Mouse (Mus musculus) heart, postnatal 14 days (tissue): ENCODE results near the gene Tmem132b. TPM values are rescaled to one million over a fixed set of nuclear protein-coding genes. Genes with fewer than 3 reads are reported as not detected.
A peak's percentile ranks its signal among the peaks of the same experiment; 100 is the strongest.

ENCODE experiments used
- DNase-seq, 2 experiments: peaks; one replicate each; pipeline ENCODE4 v3.0.0; 2021 to 2022
- intact Hi-C: fragments of 180-260 bp; cut with DNase I; formaldehyde crosslinking; loops from one replicate; pipeline ENCODE4 v1.15.1; 2025
- total RNA-seq, 2 experiments: library from RNA; stranded (reverse); gene quantifications; 2 replicates each; pipeline ENCODE4 v1.2.3; 2021

Gene Tmem132b
- total RNA-seq, 2 experiments from 2014 or later: not detected

DNA sequence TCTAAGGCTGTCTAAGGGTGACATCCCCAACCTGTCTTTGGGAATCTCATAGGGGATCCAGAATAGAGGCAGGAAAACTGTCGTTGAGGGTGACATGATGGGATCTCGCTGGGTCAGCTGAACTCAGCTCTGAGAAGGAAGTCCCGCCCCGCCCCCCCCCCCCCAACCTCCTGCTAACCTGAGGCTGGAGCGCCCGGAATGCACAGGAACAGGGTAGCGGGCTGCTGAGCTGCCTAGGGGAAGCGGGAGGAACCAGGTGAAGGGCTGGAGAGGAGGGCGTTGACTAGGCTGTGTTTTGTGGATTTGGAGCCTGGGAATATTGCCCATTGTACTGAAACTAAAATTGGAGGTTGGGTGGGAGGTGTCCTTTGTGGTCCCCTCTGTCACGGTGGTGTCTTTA is 23.6 kb upstream of the Tmem132b start:
- intact Hi-C loops: no loop called here
- DNase-seq: no peak

DNA sequence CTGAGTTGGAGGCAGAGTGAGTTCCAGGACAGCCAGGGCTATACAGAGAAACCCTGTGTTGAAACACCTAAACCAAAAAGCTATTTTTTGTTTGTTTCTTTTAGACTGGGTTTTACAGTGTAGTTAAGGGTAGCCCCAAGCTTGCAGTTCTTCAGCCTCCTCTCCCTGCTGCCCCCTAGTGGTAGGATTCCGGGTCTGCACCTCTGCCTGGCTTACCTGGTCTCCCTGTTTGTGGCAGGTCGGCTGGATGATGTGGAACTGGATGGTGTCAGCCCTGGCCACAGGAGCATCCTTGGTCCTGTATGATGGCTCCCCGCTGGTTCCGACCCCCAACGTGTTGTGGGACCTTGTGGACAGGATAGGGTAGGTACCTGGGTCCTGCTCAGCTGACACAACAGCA is 22.0 kb upstream of the Tmem132b start:
- intact Hi-C loops: no loop called here
- DNase-seq: peak in 1 of 2 experiments; percentile 55

DNA sequence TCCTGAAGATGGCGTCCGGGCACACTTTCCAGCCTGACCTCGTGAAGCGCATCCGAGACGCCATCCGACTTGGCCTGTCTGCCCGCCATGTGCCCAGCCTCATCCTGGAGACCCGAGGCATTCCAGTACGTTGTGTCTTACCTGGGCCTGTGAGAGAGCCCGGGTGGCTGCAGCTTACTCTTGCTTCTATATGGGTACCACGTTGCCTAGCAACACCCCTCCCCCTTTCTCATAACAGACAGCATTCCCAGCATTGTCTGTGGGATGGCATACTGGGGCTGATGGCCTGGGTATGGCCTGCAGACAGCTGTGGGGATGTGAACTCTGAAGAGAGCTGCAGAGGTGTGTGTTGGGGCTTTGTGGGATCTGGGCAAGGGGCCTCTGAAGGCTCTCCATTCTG is 16.6 kb upstream of the Tmem132b start:
- DNase-seq: no peak
- intact Hi-C loops: no loop called here

DNA sequence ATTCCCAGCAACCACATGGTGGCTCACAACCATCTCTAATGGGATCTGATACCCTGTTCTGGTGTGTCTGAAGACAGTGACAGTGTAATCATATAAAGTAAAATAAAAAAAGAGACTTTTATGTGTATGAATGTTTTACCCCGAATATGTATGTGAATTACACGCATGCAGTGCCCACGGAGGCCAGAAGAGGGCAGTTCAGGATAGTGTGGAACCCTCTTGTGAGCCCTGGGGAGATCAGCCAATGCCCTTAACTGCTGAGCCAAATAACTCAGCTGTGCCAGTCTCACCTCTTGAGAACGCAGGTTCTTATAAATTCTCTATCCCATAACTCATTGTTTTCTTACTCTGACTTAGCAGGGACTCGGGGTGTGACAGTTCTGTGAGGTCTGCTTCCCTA is 12.9 kb upstream of the Tmem132b start:
- peak in 1 of 2 experiments; percentile 30 for DNase-seq
- intact Hi-C loops: no loop called here

DNA sequence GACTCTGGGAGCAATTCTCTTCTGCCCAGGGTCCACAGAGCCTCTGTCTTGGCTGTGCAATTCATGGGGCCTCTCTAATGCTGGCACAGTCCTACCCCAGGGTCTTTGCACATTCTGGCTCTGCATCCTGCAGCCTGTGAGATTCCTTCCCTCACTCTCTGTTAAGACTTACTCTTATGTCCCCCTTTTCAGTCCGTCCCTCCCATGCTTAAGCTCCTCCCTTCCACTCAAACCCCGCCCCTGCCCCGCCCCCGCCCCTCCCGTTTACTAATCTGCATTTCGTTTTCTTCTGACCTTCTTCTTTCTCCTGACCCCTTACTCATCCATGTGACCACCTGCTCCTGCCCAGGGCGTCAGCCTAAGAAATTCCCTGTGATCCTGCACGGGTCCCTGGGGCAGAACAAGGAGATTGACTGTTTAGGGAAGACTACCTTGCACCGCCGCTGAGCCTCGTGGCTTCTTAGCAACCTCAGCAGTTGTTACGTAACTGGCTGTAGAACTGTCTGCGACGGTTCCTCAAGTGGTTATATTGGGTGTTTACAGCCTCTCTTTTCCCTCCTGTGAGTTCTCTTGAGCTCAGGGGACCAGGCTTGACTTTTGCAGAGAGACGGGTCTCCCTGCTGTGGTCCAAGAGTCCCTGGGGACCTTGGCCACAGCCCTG is 10.5 kb upstream of the Tmem132b start:
- intact Hi-C loops: no loop called here
- DNase-seq: no peak

DNA sequence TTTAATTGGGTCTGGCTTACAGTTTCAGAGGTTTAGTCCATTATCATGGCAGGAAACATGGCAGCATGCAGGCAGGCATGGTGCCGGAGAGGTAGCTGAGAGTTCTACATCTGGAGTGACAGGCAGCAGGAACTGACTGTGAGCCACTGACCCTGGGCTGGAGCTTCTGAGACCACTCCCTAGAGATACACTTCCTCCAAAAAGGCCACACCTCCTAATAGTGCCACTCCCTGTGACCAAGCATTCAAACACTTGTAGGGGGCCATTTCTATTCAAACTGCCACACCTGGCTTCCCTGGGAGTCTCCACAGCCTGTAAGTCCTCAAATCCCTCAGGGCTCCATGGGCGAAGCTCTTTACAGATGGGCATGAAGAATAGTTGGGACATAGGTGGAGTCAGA is 8.2 kb upstream of the Tmem132b start:
- intact Hi-C loops: no loop called here
- no peak for DNase-seq

DNA sequence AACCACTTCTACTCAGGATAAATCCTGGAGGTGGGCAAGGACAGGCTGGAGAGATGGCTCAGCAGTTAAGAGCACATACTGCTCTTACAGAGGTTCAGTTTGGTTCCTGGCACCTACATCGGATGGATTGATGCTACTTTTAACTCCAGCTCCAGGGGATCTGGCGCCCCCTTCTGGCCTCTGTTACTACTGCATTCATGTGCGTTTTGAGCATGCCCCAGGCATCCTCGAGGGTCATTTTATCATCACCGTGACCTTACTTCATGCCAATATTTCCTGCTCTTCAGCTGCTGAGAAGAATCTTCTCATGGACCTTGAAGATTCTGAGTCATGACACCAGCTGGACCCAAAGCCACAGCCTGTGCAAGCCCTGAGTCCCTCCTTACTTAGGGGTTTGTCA is 6.1 kb upstream of the Tmem132b start:
- intact Hi-C loops: loop anchor here (5.0 kb wide), 1 partner anchor 1207 kb away; no protein-coding TSS in a partner anchor
- DNase-seq: no peak

DNA sequence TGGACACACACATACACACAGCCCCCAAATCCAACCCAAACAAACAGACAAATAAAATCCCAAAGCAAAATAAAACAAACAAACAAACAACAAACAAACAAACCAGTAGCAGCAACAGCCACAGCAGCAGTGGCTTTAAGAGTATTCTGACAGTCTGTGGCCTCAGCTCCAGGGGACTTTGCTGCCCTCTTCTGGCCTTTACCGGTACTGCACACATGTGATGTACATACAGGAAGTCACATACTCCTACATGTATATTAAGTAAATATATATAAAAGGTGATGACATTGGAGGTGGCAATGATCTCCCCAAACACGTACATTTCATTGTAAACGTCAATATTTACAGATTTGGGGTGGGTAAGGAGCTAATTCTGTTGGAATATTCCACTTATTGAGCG is 5.1 kb upstream of the Tmem132b start:
- peak in 1 of 2 experiments; percentile 22 for DNase-seq

DNA sequence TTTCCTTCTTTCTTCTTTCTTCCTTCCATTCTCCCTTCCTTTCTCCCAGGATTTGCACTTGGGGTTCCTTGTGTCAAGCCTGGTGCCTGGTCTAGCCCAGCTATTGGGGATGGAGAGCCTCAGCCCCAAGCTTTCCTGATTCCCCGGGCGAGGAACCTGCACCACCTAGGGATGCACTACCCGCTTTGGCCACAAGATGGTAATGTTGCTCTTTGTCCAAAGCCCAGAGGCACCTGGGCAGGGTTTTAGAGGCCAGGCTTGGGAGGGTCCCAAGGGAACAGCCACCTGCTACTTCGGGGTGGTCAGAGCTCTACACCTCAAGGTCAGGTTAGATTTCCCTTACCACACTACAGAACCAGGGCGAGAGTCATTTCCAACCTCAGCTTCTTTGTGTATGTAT is 2.5 kb upstream of the Tmem132b start:
- intact Hi-C loops: loop anchor here (2.0 to 5.0 kb wide), 3 partner anchors 50 to 1203 kb away; no protein-coding TSS in a partner anchor
- DNase-seq: peak; percentile 63 to 80

More for the DNA sequence above, 5.1 kb upstream of the Tmem132b start:
- intact Hi-C loops: loop anchor here (5.0 kb wide), 1 partner anchor 1206 kb away; no protein-coding TSS in a partner anchor

DNA sequence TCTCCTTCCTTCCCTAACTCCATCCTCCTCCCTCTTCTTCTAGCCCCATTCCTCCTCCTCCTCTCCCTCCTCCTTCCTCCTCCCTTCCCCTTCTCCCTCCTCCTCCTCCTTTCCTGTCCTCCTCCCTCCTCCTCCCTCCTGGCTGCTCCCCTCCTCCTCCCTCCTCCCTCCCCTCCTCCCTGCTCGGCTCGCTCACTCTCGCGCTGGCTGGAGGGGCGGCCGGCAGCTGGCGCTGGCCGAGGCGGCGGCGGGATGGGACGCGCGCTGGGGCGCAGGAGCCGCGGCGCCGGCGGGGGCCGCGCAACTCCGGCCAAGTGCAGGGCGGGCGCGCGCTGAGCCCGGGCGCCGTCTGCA is 594 bp downstream of the Tmem132b start:
- intact Hi-C loops: no loop called here
- peak; percentile 31 to 42 for DNase-seq

DNA sequence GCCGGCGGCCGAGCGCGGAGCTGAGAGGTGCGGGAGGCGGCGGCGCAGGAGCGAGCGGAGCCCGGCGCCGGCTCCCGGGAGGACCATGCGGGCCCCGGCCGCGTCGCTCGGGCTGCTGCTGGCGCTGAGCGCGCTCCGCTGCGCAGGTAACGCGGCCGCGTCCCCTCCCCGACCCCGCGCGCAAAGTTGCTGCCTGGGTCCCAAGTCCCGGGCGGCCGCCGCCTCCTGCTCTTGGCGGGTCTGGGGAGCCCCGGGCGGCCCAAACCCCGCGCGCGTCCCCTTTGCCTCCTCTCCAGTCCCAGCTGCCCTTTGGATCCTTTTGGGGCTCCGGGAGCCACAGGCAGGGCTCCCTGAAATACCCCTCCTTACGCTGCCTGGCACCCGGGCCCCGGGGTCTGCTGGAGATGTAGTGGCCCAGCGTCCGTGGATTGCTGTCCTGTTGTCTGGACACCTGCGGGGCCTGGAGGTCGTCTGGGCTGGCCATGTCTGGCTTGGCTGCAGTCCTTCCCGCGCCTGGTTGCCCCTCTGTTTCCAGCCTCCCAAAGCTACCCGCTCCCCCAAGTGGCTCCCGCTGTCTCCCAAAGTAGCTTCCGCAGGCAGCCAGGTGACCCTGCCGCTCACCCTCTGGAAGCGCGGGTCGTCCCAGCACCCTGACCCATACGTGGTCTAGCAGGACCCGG is 1.1 kb downstream of the Tmem132b start:
- DNase-seq: no peak
- intact Hi-C loops: no loop called here

DNA sequence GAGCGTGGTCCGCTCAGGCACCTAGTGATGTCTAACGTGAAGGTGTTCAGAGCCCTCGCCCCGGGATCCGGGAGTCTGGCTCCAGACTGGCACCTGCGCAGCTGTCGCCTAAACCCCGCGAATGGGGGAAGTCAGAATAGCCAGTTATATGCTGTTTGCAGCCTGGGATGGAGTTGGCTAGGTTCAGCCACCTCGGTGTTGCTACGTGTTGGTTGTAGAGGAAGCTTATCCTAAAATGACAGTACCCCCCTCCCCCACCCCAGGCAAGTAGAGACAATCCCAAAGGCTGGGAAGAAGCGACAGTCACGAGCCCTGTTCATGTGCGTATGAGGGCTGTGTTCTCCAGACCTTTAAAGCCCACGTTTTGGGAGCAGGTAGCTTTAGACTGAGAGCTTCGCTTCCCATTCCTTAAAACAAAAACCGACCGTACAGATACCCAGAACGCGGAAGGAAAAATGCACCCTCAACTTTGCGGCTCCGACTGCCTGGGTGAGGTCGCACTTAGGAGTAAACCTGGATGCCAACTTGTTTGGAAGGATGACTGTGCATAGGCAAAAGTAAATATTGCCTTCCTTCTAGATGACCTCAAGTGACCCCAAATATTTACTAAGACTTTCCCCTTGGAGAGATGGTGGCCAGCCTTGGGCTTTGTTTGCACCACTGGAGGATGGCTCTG is 1.8 kb downstream of the Tmem132b start:
- DNase-seq: no peak
- intact Hi-C loops: no loop called here

DNA sequence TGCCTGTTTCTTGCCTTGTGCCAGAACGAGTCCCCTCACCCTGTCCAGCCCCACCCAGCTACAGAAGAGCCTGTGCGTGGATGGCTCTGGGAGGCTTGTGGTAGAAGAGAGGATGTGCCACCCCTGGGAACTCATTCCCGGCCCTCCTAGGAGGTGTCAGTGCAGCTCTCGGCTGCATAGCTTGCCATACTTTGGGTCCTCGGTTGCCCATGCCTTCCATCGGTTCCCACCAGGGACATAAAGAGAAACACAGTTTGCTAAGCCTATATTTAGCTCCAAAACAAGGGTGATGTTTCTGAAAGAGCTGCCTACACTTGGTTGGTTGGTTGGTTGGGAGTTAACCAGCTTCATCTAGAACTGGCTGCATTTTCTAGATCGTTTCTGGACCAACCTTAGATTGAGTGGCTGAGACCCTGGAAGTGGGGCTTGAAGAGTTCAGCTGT is 2.6 kb downstream of the Tmem132b start:
- no peak for DNase-seq
- intact Hi-C loops: no loop called here

DNA sequence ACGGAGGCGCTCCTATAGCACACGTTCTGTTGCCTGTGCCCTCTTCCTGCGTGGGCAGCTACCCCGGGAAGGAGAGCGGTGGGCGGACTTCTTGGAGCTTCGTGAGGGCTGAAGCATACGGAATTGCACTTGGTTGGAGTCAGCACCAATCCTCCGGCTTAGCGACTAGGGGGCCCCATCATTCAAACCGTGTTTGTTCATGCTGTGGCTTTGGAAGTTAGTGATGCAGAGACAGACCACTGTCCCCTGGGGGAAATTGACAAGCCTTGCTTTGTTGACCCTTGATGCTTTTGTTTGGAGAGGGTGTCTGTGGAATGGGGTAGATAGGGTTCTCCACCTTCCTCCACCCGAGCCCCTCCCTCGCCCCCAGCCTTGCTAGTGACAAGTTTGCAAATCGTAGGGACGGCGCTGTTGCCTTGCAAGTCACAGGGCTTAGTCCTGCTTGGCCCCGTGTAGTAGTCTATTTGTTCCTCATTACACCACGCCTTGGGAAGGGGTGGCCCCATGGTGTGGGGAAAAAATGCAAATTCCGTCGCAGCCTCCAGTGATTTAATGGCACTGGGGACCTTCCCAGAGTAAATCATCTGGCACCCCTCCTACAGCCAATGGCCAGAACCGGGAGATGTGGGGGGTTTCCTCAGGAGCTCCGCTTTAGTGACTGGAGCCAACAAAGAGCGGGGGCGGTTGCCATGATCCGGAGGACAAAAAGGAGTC is 3.2 kb downstream of the Tmem132b start:
- intact Hi-C loops: no loop called here
- no peak for DNase-seq

DNA sequence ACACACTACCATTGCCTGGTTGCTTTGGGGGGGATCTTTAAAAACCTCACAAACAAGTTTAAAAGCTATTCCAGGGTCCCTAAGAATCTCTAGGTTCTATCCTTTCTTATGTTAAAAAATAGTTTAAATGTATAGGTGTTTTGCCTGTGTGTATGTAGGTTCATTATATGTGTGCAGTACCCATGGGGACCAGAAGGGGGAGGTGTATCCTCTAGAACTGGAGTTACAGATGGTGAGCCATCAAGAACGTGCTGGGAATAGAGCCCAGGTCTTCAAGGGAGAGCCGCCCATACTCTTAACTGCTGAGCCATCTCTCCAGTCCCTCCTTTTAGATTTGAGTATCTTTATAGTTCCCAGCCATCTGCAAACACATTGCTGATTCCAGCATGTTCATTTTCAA is 13.5 kb downstream of the Tmem132b start:
- intact Hi-C loops: no loop called here
- DNase-seq: no peak

DNA sequence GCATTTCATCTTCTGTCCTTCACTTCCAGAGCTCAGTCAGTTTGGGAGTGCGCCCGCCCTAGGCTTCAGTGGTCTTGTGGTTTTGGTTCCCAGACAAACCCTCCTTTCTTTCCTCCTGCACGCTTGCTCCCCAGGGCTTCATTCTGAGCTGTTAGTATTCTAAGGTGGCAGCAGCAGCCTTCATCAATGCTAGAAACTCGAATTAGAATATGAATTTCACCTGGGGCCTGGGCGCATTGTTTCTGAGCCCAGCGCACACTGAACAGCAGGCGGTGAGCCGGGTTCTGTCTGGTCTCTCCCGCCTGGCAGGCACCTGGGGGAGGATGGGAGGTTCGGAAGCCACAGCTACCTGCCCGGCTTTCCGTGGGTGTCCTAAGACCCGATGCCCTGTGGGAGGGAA is 14.7 kb downstream of the Tmem132b start:
- intact Hi-C loops: no loop called here
- no peak for DNase-seq

DNA sequence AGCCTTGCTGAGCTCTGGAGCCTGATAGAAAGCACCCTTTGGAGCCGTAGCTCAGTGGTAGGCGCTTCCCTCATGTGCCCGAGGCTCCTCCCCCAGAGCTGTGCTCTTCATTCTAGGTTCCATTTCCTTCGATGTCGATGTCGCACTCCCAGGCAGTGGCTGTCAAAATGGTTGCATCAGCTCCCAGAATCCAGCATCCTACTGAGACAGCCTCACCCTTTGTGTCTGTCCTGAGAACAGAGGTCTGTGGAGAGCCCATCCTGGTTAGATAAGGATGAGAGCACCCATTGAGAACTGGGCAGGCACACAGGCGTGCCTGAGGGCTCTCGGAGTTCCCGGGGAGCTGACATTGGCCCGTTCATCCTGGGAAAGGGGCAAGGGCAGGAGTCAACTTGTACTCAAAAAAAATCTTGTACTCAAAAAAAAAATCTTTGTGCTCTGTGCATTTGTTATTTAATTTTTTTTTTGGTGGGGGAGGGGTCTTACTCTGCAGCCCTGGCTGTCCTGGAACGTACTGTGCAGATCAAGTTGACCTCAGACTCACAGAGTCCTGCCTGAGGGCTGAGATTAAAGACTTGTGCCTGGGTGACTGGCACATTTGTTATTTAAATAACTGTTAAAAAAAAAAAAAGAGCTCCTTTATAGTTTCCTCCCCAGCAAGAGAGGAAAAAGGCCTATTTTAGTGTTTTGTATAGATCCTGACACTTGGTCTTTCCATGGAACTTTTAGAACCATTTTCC is 18.3 kb downstream of the Tmem132b start:
- intact Hi-C loops: no loop called here

DNA sequence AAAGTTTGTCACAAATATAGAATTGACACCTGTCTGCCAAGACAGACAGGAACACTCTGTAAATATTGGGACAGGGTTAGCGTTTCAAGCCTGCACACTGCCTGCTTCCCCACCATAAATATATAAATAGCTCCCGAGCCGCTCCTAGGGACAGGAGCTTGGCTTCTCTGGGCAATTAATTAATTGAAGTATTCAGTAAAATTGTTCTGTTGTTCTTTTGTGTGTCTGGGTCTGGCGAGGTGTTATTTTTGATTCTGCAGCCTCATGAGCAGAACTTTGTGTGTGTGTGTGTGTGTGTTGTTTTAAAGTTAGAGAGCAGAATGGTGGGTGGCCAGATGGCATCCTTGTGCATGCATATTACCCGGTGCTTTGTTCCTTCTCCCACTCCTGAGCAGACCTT is 24.2 kb downstream of the Tmem132b start:
- intact Hi-C loops: no loop called here
- no peak for DNase-seq

More for the DNA sequence above, 18.3 kb downstream of the Tmem132b start:
- no peak for DNase-seq

DNA sequence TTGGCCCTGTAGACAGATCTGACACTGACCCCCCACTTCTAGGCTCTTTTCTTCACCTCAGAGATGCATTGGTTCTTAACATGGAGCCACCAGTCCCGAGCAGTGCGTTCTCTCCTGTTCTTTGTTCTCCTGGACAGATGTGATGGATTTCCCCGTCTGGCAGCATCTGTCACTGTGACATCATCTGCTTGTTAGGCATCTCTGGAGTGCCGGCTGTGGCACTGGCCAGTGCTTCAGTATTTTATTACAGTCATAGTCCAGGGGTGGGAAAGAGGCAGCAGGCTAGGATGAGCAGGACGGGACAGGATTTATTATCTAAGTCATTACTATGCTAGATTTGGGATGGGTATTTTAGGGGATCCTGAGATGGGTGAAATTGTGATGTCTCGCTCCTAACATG is 31.9 kb downstream of the Tmem132b start:
- no peak for DNase-seq
- intact Hi-C loops: no loop called here

DNA sequence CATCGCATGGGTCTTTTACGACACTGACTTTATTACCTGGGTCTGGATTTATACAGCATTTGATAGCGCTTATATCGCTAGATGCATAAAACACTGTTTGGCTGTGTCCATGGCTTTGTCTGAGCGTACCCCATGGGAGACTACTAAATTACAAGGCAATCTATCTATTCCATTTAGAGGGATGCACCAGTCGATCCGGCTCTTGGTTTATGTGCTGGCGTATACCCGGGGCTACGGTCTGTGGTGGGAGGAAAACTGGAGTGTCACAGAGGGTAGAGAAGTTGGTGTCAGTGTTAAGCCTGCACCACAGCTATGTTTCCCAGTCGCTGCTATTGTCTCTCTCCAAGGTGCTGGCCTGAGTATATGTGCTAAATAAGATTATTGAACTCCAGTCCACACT is 34.2 kb downstream of the Tmem132b start:
- no peak for DNase-seq
- intact Hi-C loops: no loop called here
